Mouse (Mus musculus) cerebellum, postnatal 36 days (tissue): ENCODE measurements around the gene Specc1l.
"Not testable (repeated sequence)": the region's sequence is repeated elsewhere in the genome, so short reads cannot be mapped to it uniquely, and the experiment has no call there.

ENCODE experiments used
- DNase-seq, 2 experiments: peaks; one replicate each; pipeline ENCODE4 v3.0.0; 2021 to 2022; ENCODE audit warnings: mixed read lengths in 2 of 2

Specc1l gene

DNA sequence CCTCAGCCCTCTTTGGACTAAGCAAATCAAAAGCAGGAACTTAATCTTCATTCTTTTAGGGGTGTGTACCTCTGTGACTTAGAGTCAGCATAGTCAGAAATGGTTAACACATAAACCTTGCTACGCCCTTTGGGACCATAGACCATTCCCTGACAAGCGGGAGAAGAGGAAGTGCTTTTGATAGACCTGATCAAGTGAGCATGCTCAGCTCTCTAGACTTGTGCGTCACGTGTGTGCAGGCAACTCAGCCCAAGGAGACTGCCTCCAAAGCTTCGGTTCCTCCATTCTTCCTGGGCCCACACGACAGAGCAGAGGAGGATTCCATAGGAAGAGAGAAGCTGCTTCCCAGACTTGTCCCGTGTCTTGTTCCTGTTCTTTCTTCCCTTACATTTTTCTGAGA is 76.7 kb downstream of the Specc1l start:
- no peak for DNase-seq

DNA sequence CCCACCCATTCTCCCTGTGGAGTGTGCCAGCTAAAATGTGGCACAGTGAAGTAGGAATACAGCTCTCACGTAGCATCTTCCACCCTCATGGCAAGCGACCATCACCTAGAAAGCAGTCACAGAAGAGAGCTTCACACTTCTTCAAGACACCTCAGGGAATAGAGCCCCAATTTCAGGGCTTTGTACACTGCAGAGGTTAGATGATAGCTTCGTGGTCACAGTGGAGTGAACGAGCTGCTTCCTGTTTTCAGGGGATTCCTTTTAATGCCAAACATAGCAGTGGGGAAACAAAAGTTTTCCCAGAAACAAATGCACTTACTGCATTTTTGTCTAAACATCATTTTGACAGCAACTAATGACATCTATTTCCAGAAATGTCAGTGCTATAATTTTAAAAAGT is 77.5 kb downstream of the Specc1l start:
- no peak for DNase-seq

DNA sequence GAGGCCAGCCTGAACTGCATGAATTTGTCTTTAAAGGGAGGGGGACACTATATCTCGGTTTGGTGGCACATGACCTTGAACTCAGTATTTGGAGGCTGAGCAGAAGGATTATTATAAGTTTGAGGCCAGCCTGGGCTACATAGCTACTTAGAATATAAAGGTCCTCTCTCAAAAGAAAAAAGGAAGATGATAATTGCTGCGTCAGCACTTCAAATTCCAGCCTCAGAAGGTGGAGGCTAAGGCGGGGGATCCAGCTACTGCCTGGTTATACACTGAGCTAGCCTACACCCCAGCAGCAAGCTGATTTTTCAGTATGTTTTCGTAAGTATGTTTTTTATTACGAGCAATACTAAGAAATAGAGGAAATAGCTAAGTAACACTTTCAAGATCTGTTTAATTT is 78.8 kb downstream of the Specc1l start:
- no peak for DNase-seq

DNA sequence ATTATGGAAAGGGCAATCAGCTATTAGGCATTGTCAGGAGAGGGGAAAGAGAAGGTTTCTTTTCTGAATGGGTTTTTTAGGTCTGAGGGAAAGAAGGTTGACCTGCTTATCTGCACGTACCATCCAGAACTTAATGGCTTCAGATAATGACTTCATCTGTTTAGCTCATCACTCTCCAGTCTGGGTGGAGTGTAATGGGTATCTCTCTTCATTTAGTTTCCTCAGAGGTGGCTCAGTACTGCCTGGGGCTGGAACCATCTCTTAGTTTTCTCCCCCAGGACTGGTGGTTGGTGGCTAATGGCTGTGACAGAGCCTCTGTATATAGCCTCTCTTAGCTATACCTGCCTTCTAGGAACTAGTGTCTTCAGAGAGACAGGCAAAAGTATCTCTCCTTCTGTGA is 79.5 kb downstream of the Specc1l start:
- DNase-seq: no peak

DNA sequence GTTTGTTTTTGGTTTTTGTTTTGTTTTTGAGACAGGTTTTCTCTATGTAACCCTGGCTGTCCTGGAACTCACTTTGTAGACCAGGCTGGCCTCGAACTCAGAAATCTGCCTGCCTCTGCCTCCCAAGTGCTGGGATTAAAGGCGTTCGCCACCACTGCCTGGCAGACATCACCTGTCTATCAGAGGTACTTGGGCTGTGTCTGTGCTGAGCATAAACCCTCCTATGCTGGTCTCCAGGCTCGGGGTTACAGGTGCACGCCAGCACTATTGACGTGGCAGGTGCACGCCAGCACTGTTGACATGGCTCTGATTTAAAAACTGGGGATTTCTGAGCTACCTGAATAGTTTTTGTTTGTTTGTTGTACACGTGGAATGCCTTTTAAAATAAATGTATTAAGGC is 80.3 kb downstream of the Specc1l start:
- DNase-seq: not testable (repeated sequence)

DNA sequence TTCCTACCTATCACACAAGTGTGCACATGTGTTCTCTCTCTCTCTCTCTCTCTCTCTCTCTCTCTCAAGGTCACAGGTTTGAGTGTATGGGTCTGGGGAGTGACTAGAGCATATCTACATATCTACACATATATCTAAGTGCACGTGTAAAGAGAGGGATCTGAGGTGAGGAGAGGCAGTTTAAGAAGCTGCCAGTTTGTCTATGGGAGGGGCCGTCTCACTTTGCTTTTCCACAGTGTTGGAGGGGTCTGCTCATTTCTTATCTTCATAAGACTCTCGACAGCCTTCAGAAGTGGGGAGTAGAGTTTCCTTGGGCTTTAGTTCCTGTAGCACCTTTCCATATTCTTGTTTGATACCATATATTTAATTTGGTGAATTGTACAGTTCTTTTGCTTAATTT is 81.4 kb downstream of the Specc1l start:
- DNase-seq: no peak

DNA sequence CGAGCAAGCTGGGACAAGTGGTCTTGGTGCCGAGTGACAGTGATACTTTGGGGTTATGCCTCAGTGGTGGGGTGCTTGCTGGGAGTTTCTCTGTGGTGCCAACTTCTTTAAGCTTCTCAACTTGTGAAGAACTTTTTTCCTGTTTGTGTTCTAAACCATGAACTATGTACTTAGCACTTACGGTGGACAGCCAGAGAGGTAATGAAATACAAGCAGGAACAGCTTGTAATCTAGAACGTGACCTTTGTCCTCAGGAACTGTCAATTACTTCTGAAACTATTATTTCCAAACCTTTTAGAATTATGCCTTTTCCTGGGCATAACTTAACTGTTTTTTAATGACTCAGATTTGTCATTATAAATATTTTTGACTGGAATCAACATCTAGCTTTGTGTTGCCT is 82.5 kb downstream of the Specc1l start:
- DNase-seq: no peak

DNA sequence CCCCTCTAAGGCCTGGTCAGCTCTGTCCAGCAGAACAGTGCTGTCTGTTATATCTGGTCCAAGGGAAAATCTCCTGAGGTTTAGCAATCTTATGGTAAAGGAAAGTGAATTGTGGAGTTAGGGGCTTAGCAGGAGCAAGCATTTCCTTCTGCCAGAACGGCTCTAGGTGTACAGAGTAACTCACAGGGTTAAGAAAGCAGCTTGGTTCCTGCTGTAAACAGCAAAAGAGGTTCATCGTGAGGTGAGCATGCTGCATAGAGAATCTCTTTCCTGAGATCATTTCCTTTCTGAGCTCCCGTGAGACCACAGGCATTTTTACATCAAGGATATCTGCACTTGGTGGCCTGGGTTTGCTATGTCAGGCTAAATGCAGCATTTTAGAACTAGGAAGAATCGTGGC is 83.1 kb downstream of the Specc1l start:
- no peak for DNase-seq

DNA sequence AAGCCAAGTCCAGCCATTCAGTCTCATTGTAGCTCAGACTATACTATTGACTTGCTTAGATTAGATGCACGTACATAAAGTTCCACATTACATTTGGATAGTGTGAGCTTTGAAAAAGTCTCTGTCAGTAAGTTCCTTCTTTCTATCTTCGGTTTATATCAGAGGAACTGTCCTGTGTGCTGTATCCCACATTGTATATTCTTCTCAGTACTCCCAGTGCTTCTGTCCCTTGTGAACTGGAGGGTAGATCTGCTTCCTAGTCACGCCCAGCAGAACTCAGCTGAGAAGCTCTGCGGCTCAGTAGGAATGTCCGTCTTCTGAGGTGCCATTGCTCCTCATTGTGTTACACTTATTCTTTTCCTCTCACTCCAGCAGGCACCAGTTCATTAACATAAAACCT is 86.7 kb downstream of the Specc1l start:
- no peak for DNase-seq

DNA sequence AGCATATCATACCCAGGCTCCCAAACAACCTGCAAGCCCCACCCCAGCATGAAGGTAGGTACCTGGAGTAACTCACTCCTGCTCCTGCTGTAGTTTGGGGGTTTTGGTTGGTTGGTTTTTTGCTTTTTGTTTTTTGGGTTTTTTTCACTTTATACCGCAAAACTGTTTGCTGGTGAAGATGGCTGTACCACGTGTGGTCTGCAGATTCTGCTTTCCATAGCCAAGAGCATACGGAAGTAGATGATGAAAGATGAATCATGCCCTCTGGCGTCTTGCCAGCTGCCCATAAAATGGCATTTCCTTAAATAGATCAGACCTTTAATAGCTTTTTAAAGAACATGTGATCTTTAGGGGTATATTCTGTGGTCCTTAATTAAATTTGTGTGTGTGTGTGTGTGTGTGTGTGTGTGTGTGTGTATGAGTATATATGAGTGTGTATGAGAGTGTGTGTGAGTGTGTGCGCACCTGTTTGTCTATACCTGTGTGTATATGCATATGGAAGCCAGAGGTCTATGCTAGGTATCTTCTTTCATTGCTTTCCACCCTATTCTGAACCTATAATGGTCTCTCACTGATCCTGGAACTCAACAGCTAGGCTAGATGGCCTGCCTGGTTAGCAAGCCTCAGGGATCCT is 88.0 kb downstream of the Specc1l start:
- peak; percentile 70 to 71 for DNase-seq

DNA sequence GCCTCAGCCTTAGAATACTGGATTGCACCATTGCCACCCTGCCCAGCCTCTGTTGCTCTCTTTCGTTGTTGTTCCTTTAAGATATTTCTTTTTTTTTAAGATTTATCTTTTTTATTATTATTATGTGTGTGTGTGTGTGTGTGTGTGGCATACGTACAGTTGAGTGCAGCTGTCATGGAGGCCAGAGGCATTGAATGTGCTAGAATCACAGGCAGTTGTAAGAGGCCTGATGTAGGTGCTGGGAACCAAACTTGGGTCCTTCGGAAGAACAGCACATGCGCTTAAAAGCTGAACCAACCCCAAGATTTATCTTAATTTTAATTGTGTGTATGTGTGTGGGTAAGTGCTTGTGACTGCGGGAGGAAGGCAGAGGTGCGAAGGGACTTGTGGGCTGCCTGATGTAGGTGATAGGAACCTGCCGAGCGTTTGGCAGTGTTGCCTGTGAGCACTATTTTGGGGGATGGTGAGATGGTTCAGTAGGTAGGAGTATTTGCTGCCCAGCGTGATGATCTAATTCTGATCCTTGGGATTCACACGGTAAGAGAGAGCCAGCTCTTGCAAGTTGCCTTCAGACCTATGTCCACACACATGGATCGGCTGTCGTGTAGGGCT is 89.4 kb downstream of the Specc1l start:
- DNase-seq: no peak

DNA sequence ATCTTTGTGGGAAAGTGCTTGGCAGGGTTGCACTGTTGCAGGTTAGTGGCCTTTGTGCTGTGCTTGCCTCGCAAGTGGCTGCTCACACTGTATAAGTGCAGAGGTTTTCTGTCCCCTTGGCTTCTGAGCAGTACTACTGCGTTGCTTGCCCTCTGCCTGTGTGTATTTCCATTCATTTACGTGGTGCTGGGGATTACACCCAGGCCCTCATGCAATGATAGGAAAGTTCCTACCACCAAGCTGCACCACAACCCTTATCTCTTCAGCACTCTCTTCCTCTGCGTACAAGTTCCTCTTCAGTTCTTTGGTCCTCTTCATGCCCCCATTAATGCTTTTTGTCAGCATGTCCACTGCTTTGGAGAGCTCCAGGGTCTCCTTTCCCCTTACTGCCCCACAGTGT is 90.1 kb downstream of the Specc1l start:
- no peak for DNase-seq

DNA sequence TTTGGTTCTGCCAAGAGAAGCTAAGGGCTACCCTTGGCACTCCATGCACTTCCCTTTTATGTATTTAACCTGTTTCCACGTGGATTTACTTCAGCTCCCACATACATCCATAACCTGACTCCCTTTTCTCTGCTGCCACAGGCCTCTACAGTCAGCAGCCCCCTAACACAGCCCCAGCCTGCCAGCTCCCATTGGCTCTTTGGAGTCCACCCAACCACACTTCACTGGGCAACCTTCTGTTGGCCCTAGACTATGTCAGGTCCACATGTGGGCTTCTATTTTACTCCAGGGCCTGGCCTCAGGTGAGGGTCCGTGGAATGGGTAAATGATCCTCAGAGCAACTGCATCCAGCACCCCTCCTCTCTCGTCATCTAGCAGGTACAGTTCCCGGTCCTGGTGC is 90.7 kb downstream of the Specc1l start:
- DNase-seq: no peak

DNA sequence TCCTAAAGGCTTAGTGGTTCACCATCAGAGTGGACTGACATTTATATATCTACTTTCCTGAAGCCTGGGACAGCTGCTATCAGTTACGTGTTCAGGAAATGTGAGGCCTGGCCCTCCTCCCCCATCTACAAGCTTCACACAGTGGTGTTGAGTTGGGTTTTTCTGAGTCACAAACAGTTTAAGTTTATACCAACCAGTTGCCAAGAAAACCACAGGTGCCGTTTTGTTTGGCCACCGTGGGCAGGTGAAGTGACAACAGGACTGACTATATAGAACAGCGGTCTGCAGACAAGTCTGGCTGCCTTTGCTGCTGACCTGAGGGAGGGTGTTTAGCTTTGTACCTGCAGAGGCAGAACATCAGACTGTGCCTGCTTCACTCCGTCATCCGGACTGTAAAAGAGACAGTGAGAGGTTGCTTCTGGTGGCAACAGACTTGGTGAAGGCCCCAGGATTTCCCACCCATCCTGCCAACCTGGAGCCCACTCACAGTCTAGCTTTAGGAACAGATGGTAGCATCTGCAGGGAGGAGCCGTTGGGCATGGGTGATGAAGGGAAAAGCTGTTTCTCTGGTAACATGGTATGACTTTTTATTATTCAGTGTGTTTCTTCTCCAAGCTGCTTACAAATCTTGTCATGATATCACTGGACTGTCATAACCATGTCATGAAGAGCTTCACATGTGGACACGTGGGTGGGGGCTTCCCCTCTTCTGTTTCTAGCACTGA is 91.6 kb downstream of the Specc1l start:
- peak; percentile 35 to 45 for DNase-seq

DNA sequence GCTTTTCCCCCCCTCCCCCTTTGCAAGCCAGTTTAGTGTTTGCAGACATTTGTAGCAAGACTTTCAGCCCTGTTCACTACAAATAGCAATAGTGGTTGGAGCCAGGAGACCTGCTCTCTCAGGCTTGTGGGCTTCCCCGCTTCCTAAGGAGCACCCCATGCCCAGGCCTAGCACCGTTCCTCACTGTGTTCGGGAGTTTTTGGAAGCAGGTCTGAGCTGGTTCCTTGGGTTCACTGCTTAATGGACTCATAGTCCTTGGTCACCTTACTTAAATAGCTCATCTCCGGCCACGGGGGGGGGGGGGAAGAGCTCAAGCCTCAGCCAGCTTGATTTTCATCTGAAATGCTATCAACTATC is 92.2 kb downstream of the Specc1l start:
- no peak for DNase-seq

DNA sequence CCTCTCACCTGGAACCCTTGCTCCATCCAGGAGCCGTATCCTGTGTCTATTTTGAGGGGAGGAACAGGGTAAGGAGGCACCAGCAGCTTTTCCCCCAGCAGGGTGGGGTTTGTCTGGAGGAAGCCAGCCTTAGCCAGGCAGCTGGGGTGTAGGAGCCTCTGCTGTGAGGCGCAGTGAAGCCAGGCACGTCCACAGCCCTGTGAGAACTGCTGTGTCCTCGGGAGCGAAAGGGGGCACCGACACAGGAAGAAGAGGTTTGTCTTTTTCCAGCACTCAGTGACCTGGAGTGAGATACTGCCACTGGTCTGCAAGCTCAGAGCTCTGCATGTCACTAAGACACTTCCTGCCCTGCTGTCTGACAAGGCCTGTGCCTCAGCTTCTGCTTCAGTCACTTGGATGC is 92.5 kb downstream of the Specc1l start:
- peak in 1 of 2 experiments; percentile 35 for DNase-seq

DNA sequence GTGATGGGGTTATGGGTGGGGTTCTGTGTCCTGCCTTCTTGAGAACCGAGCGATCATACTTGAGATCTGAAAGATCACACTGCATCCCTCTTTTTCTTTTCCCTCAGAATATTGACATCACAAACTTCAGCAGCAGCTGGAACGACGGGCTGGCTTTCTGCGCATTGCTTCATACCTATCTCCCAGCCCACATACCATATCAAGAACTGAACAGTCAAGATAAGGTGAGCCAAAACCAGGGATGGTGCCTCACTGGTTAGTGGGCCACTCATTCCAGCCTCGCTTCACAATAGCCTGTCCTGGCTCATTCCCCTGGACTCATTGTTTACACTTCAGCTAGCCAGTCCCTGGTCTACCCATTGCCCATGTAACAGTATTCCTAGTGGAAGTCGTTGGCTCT is 95.3 kb downstream of the Specc1l start:
- no peak for DNase-seq

DNA sequence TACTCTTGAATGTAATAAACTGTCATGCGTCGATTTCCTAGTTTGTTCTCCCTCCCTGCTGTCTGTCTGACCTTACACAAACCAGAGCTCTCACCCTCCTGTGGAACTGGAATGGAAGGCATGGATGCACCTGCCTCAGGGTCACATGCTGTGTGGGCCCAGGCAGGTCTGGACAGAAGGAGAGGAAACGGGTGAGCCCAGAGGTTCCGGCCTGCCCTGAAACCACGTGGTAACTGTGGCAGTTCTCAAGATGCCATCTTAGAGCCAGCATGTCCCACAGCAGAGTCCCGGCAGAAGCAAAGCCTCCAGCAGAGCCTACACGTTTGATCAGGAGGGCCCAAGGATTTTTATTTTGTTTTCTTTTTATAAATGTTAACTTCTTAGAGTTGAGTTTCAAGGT is 100.5 kb downstream of the Specc1l start:
- DNase-seq: no peak

DNA sequence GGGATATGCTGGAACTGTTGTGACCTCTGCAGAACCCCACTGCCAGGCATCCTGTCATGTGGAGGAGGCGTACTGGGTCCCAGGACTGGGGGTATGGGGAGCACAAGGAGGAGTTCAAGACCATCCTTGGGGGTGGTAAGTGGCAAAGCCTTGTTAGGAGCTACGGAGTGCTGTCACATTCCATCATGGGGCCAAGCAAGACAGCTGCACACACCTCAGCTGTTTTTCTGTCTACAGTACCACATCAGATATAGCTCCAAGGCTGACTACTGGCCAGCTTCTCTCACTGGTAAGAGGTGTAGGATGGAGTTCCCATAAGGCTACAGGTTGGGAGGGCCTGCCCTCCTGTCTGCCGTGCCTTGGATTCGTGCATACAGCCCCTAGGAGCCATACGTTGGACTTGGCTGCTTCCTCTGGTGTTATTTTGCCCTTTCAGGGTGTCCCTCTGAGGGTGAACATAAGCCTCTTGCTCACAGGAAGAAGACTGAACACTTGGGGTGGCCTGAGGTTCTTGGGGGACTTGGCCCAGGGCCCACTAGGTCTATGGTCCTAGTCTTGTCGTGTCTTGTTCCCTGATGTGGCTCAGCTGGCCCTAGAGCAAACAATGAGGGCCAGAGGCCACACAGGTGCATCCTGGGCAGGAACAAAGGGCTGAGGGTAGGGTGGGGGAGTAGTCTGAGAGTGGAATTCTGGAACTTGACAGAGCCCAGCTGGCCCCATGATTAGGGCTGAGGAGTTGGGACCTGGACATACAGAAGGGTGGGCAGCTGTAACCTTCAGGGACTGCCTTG is 102.5 kb downstream of the Specc1l start:
- DNase-seq: no peak

DNA sequence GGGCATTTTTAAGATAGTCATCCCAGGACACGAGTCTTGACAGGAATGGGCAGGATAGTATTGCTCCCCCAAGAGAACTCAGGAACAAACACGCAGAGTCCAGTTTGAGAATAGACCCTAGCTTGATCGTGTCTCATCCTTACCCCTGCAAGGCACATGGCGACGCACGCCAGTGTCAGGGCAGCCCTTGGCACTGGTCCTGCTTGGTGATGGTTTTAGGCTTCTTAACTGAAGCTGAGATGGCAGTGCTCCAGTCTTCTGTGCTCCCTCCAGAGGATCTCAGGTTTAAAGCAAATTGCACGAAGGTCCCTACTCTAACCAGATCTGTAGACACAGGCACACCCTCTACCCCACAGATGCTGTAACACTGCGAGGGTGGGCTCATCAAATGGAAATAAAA is 103.9 kb downstream of the Specc1l start:
- peak in 1 of 2 experiments; percentile 32 for DNase-seq

DNA sequence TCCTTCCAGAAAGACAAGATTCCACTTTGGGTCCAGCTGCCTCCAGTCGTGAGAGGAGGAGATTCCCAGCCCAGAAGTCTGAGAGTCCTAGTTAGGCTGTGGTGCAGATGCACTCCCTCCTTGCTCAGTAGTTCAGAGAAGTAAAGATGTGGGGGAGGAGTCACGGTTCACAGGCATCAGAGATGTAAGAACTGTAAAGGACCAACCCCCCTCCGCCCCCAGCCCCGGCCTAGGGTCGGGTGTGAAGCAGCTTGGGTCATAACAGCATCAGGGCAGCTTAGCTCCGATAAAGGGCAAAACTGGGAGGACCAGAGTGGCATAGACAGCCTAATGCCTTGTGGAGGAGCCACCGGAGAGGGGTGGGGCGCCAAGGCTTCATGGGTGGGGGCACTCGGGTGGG is 104.6 kb downstream of the Specc1l start:
- no peak for DNase-seq

DNA sequence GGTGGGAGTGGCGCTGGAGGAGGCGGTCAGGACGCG is 104.8 kb downstream of the Specc1l start, which contains the start of gene Adora2a:
TSS of gene Adora2a (plus strand) at position 6 of the 36 bp plus-strand sequence.
- DNase-seq: no peak

DNA sequence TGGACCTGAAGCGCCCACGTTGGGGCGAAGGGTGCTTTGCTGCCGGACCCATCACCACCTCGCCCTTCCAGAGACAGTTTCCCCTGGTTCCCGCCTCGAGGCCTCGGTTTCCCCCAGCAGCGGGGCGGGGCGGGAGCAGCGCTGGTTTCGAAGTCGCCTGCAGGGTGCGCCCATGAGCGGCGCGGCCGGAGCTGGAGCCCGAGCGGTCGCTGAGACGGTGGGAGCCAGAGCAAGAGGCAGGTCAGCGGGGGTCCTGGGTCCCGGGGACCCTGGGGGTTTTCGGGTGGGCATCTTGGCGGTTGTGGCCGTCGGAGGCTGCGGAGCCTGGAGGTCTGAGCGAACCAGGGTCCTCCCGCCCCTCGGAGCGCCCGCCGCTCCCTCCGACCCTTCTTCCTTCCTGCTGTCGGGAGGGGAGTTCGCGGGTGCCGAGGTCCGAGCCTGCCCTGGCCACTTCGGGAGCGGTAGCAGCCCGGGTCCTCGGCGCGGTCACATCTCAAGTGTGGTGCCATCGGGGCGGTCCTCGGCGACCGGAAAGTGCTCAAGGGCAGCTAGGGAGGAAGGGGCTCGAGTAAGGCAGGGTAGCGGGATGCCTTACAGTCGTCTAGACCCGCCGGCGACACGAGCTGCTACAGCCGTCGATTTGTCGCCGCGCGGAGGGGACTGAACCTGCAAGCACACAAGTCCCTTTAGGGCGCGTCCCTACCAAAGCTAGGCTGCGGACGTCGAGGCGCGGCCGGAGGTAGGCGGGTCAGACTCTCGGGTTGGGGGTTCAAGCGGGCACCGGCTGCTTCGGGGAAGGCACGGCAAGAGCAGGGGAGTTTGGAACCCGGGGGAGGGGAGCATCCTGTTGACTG is 105.3 kb downstream of the Specc1l start:
- peak; percentile 40 to 55 for DNase-seq
